Mouse (Mus musculus): ENCODE data around the gene Foxl1.
A peak's percentile ranks its signal among the peaks of the same experiment; 100 is the strongest.
"Not testable (repeated sequence)": the region's sequence is repeated elsewhere in the genome, so short reads cannot be mapped to it uniquely, and the experiment has no call there.

Foxl1 gene

DNA sequence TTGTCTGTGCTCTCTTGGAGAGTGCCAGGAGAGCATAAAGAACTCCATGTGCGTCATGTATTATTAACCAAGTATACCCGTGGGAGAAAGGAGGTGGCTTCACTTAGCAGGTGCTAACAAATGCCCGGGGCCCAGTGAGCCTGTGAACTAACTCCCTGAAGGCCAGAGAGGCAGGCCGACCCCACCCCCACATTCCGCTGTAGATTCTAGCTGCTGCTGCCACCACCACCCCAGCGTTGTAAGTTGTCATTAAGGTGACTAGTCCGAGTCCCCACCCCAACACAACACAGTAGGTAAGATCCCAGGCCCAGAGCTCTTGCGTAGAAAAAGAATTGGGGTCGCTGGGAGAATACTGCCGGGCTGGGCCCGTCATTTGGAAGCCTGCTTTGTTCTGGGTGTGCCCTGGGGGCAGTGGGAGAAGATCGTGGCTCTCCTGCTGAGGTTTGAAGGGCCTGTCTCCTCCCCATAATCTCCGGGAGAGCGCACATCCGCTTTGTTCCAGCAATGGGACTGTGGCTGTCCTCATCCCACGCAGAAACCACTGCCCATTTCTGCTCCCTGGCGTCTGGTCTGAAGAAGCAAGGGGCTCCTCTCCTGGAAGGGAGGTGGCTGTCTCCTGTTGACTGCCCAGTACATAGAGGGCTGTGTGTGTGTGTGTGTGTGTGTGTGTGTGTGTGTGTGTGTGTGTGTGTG is 3.0 kb upstream of the Foxl1 start:
- DNase-seq (ENCODE audit: low spot score in 2 of 2): no peak

GRCm38 (mm10) chr8:121125311-121125876 is 2.3 kb upstream of the Foxl1 start:
- peak in 1 of 2 experiments; percentile 56 for DNase-seq (ENCODE audit: low spot score in 2 of 2)

DNA sequence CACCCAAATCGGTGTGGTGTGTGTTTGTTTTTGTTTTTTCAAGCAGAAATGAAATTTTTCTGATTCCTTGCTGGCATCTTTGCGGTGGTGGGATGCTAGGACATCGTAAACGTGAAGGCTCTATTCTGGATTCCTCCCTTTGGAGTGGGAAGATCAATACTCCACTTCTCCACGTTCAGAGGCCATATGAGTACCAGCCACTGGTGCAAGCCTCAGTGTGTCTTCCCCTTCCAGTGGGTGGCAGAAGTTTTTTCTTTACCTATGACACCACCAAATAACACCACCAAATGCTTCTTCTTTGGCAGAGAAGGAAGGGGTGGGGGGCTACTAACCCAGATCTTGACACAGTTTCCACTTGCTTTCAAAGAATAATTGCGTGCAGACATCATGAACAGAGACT is 1.5 kb upstream of the Foxl1 start:
- DNase-seq (ENCODE audit: low spot score in 2 of 2): no peak

- DNase-seq (ENCODE audit: low spot score in 2 of 2): no peak
Observed at GRCm38 (mm10) chr8:121126694-121127093, 1.0 kb upstream of the Foxl1 start.

GRCm38 (mm10) chr8:121127291-121127701 is 444 bp upstream of the Foxl1 start:
- DNase-seq (ENCODE audit: low spot score in 2 of 2): no peak

- DNase-seq (ENCODE audit: low spot score in 2 of 2): no peak
Observed at GRCm38 (mm10) chr8:121128531-121129264, 958 bp downstream of the Foxl1 start.

GRCm38 (mm10) chr8:121129265-121129940 is 1.7 kb downstream of the Foxl1 start:
- DNase-seq (ENCODE audit: low spot score in 2 of 2): no peak

DNA sequence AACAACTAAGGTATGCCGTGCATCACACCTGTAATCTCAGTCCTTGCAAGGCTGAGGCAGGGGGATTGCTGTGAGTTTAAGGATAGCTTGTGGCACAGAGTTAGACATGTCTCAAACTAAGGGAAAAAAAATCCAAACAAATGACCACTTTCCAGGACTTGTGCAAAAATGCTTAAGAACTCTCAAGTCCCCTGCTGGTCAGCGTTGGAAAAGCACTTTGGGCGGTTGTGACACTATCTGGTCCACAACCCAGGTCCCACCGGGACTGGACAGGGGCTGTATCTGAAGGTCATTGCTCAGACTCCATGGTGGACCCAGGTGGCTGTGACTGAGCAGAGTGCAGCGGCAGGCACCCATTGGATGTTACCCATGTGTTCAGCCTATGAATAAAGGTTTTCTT is 2.8 kb downstream of the Foxl1 start:
- DNase-seq (ENCODE audit: low spot score in 2 of 2): no peak

GRCm38 (mm10) chr8:121132961-121133513 is 5.3 kb downstream of the Foxl1 start:
- DNase-seq (ENCODE audit: low spot score in 2 of 2): no peak

DNA sequence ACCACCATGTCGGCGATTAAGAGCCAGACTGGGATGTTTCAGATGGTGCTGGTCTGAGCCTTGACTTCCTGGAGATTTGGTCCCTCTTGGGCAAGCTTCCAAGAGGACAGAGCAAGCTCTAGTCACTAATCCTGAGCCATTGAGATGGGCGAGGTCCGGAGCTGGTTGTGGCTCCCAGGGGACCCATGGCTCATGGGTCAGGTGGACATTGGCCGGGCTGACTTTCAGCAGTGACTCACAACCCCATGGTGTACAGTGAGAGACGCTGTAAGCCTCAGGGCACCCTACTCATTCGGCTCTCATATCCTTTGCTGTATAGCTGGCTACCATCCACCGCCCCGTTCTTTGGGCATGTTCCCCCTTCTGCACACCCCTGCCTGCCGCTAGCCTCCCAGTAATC is 6.4 kb downstream of the Foxl1 start:
- no peak for DNase-seq (ENCODE audit: low spot score in 2 of 2)

DNA sequence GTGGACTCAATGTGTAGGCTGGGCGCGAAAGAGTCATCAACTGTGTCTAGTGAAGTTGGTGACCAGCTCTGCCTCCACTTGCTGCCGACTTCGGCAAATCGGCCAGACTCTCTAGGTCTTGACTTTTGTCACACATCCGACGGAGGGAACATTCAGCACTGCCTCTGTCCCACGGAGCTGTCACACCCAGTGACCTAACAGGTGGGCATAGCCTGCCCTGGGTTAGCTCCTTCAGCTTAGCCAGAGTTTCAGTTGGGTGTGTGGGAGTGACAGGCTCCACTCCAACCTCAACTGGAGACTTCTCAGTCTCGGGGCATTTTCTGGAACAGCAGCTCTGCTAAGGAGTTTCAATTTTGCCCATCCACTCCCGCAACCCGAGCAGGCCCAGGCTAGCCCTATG is 6.8 kb downstream of the Foxl1 start:
- DNase-seq (ENCODE audit: low spot score in 2 of 2): no peak

GRCm38 (mm10) chr8:121136856-121137255 is 9.1 kb downstream of the Foxl1 start:
- DNase-seq (ENCODE audit: low spot score in 2 of 2): no peak

DNA sequence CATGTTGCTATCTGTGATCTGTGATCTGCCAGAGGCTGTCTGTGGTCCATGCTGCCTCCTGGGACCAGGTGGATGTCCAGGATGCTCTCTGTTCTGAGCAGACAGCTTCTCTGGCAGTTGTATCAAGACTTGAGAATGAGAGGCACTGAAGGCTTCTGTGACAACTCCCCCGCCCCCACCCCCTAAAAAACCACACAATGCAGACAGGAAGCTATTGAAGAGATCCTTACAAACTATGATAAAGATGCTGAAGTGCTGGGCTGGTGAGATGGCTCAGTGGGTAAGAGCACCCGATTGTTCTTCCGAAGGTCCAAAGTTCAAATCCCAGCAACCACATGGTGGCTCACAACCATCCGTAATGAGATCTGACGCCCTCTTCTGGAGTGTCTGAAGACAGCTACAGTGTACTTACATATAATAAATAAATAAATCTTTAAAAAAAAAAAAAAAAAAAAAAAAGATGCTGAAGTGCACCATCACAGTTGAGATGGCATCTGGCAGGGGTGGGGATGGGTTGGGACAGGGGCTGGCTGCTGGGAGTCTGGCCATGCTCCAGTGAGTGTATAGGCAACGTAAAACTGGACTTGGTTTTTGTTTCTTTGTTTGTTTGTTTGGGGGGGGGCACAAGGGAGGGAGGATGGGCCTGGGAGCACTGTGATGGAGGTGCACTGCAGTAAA is 17.9 kb downstream of the Foxl1 start:
- not testable (repeated sequence) for DNase-seq (ENCODE audit: low spot score in 2 of 2)

DNA sequence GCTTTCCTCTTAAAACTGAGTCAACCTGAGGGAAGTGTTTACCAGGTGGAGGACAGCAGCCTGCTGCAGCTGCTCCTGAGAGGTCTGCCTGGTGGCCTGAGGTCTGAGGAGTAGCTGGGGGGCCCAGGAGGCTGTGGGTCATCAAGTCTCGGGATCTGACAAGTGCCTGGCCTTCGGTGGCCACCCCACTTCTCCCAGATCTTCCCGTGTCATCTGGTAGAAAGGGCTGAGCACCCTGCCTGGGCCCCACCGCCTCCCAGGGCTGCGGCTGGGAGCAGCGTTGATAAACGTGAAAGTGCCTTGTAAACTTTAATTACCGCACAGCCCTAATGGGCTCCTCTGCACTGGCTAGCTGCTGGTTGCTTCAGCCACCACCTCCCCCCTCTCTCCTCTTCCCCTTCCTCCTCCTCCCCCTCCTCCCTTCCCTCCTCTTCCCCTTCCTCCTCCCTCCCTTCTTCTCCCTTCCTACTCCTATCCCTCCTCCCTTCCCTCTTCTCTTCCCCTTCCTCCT is 20.9 kb downstream of the Foxl1 start:
- no peak for DNase-seq (ENCODE audit: low spot score in 2 of 2)

DNA sequence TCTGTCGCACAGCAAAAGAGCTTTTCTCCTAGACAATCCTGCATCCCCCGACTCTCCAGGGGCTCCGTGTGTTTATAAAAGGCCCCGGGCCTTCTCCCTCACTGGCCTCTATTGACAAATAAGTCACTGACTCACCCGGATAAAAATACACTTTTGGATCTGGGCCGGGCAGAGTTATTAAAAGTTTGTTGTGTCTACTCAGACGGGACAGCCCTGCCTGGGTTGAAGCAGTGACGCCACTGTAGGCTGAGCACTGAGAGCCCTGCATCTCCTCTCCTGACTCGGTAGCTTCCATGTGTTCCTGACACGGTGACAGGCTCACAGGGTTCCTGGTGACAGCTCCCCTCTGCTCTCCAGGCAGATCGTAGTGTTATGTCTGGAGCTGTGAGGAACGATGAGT is 24.7 kb downstream of the Foxl1 start:
- no peak for DNase-seq (ENCODE audit: low spot score in 2 of 2)

- no peak for DNase-seq (ENCODE audit: low spot score in 2 of 2)
Observed at GRCm38 (mm10) chr8:121156990-121157491, 29.3 kb downstream of the Foxl1 start.

DNA sequence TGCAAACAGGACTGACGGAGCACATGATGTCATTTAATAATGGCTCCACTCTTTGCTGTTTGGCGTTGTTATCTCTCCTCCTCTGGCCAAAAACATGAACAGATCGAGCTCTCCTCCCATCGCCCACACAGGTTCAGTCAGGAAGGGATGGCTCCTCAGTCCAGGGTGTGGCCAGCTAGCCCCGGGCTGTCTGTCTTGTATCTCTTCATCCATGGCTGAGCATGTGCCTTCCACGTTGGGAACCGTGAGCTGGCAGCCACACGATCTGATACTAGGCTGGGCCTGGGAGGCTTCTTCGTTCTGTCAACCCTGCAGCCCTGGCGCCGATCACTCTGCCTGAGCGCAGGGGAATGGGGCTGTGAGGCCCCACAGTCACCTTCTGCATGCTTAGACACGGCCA is 31.1 kb downstream of the Foxl1 start:
- no peak for DNase-seq (ENCODE audit: low spot score in 2 of 2)

- DNase-seq (ENCODE audit: low spot score in 2 of 2): no peak
Observed at GRCm38 (mm10) chr8:121161437-121161836, 33.7 kb downstream of the Foxl1 start.

DNA sequence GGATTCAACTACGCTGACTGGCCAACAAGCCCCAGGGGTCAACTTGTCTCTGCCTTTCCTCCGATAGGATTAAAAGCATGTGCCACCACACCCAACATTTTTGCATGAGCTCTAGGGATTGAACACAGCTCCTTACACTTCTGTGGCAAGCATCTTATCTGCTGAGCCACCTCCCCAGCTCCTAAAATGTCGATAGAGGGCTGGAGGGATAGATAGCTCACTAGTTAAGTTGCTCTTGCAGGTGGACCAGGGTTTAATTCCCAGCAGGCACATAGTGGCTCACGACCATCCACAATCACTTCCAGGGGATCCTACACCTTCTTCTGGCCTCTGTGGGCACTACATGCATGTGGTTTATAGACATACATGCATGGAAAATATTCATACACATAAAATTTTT is 34.7 kb downstream of the Foxl1 start:
- DNase-seq (ENCODE audit: low spot score in 2 of 2): no peak

DNA sequence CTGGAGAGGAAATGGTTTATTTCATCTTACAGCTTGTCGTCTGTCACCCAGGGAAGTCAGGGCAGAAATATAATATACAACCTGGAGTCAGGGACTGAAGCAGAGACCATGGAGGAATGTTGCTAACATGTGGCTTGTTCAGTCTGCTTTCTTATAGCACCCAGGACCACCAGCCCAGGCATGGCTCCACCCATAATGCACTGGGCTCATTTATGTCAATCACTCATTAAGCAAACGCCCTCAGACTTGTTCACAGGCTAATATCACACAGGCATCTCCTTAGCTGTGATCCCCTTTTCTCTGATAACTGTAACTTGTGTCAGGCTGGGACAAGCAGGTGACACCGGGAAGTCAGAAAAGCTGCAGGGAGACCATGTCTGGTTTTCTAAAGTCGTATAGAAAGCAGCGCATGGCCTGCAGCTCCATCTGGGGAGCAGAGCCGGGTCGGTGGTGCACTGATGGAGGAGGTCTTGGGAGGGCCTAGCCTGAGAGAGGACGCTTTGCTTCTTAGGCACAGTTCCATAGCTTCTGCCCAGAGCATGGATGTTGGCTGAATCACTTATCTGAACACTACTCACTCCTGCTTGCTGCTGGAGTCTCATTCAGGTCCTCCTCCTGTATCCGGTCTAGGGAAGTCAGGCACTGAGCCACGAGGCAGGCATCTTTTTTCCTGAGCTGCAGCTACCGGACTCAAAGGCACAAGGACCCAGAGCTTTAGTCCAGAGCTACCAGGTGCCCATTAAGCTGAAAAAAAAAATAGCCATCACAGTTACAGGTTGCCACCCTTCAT is 35.4 kb downstream of the Foxl1 start:
- no peak for DNase-seq (ENCODE audit: low spot score in 2 of 2)

Measured in frontal cortex, postnatal 25 days (tissue).